Mouse (Mus musculus) kidney, embryonic 16.5 days (tissue): ENCODE results near the gene Ptk7. TPM values are rescaled to one million over a fixed set of nuclear protein-coding genes. Genes with fewer than 3 reads are reported as not detected.

Experiments used
- ATAC-seq: fragments of 200-750 bp; cut with Nextera tagmentation; 2 replicates; pipeline ENCODE4 v1.8.0; 2017; ENCODE audit warnings: moderate TSS enrichment; ENCODE audit not compliant: low FRiP score, low TSS enrichment
- H3K27ac ChIP-seq: fragments of 300-500 bp; sonication (generic); 2 replicates; pipeline ENCODE4 v1.5.1; 2014; ENCODE audit warnings: low read length
- H3K27me3 ChIP-seq: fragments of 300-500 bp; sonication (generic); 2 replicates; pipeline ENCODE4 v1.6.1; 2014; ENCODE audit warnings: low read length, control low read depth, mixed read lengths; ENCODE audit not compliant: insufficient read depth
- H3K36me3 ChIP-seq: fragments of 300-500 bp; sonication (generic); 2 replicates; pipeline ENCODE4 v1.6.1; 2014; ENCODE audit warnings: low read length, control low read depth, mixed read lengths; ENCODE audit not compliant: insufficient read depth
- H3K4me1 ChIP-seq: fragments of 300-500 bp; sonication (generic); 2 replicates; pipeline ENCODE4 v1.6.1; 2014; ENCODE audit warnings: low read length, control low read depth, mixed read lengths; ENCODE audit not compliant: insufficient read depth
- H3K4me2 ChIP-seq: fragments of 300-500 bp; sonication (generic); replicated peaks from 2 replicates; pipeline ENCODE4 v1.6.1; 2014; ENCODE audit warnings: low read depth, low read length
- H3K4me3 ChIP-seq: fragments of 300-500 bp; sonication (generic); 2 replicates; pipeline ENCODE4 v1.5.1; 2014; ENCODE audit warnings: mild to moderate bottlenecking, low read length
- H3K9ac ChIP-seq: fragments of 300-500 bp; sonication (generic); replicated peaks from 2 replicates; pipeline ENCODE4 v1.6.1; 2014; ENCODE audit warnings: low read length
- H3K9me3 ChIP-seq: fragments of 300-500 bp; sonication (generic); 2 replicates; pipeline ENCODE4 v1.6.1; 2016; ENCODE audit warnings: low read length, control low read depth
- WGBS: fragments of 180-500 bp; shearing (Covaris S2); extraction: QIAGEN DNeasy Blood & Tissue Kit; methylation state at CpG from one replicate; pipeline ENCODE4 v1.1.7; 2014; 5-methylcytosine and 5-hydroxymethylcytosine counted together
- polyA plus RNA-seq: library from polyadenylated mRNA; unstranded; fragments of >200 nt; fragmentation: Nextera tagmentation; extraction: Ambion mirVana; gene quantifications from 2 replicates; pipeline ENCODE4 v1.2.1, GENCODE M21; 2015

The Ptk7 gene
- polyA plus RNA-seq, 1 experiment from 2014 or later, result 157 TPM

DNA sequence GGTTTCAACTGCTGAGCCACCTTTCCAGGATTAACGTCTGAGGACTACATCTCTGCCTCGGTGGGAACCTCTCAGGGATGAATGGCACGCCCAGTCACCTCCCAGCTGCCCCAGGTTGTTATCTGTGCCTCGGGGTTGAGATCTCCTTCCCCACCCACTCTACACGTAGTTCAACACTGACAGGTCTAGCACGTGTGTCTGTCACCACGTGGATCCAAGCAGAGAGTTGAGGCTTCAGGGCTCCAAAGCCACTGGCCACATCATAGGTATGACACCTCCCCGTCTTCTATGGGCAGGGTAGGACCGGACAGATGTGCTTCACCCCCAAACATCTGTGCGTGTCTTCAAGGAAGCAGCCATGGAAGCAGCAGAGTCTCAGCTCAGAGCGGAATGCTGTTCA lies 31.3 kb downstream of the Ptk7 start:
- no peaks in the 10 kb centered on the region for H3K27me3 ChIP-seq
- H3K36me3 ChIP-seq, result 0 out of 2 replicates have a peak, but pooled peaks cover 8% of the 10 kb centered on the region
- no peak for ATAC-seq
- H3K27ac ChIP-seq, result no peak overlapping the region
- H3K4me1 ChIP-seq, result peaks cover 19% of the 10 kb centered on the region
- 89% methylated on average over 11 of the region's 11 CpGs for WGBS
- H3K4me3 ChIP-seq, result no peak overlapping the region
- no peaks in the 10 kb centered on the region for H3K9me3 ChIP-seq
- no peak overlapping the region for H3K4me2 ChIP-seq
- H3K9ac ChIP-seq, result no peak overlapping the region

DNA sequence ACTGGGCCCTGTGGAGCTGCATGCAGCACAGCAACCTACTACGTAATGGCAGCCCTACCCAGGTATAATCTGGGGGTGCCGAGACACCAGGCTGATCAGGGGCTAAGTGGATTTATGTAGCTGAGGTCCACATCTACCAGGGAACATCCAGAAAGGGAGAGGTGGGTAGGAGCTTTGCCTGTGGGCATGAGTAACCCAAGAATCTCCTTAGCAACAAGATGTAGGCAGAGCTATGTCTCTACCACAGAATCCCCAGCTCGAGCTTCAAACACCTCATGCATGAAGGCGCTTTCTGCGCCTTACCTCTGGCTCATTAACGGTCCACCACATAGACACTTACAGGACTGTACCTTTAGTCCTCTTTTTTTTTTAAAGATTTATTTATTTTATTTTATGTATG lies 34.0 kb downstream of the Ptk7 start:
- Histone ChIP-seq H3K4me3 (no peak overlapping the region), H3K27ac (peak overlapping the region; percentile 41; the same call in 1 of the 2 replicates), H3K27me3 (no peaks in the 10 kb centered on the region), H3K4me2 (no peak overlapping the region), H3K4me1 (peaks cover 15% of the 10 kb centered on the region), H3K36me3 (peaks cover 13% of the 10 kb centered on the region), H3K9me3 (no peaks in the 10 kb centered on the region), H3K9ac (no peak overlapping the region; the same call in 1 of the 2 replicates)
- whole genome bisulfite sequencing, result 65% methylated on average over 6 of the region's 6 CpGs
- no peak; the same call in 1 of the 2 replicates for ATAC-seq

DNA sequence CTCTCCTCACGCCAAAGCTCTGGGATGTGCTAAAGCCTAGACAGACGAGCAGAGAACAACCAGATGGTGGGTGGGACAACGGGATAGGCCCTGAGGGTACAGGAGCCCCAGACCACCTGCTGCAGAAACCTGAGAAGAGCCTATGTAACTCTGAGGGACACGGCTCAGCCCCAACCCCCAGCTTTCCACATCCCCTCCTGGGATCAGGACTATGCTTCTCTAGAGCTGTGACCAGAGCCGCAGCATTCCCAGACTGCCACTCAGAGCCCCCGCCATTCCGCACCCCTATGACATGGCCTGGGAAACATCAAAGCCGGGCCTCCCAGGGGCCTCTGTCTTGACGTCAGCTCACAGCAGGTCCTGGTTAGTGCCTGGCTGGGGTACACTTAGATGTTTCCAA lies 34.7 kb downstream of the Ptk7 start:
- 0 out of 2 replicates have a peak, but pooled peaks have one; percentile 43 for ATAC-seq
- Histone ChIP-seq H3K36me3 (peaks cover 21% of the 10 kb centered on the region), H3K27ac (peak overlapping the region; percentile 41; the same call in 1 of the 2 replicates)

DNA sequence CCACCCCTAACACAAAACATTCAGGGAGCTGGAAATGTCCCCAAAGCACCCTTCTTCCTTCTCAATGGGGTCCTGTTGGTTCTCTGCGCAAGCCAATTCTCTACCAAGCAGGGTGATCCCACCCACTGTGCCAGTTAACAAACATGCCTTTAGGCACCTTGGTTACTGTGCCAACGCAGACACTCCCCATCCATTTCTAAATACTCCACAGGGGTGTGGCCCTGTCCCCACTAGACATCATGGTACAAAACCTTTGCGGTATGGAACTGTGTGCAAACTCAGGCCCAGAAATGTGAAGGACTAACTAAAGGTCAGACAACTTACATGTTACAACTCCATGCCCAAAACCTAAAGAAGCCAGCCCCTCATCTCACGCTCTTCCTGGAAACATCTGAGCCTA lies 36.2 kb downstream of the Ptk7 start:
- Histone ChIP-seq H3K4me3 (no peak overlapping the region), H3K27ac (no peak overlapping the region), H3K36me3 (peaks cover 33% of the 10 kb centered on the region), H3K9me3 (no peaks in the 10 kb centered on the region), H3K27me3 (no peaks in the 10 kb centered on the region), H3K9ac (no peak overlapping the region), H3K4me1 (peaks cover 15% of the 10 kb centered on the region), H3K4me2 (no peak overlapping the region)
- 88% methylated on average over 4 of the region's 4 CpGs for WGBS
- no peak for ATAC-seq

More for the DNA sequence above, 34.7 kb downstream of the Ptk7 start:
- Histone ChIP-seq H3K4me3 (no peak overlapping the region), H3K4me1 (peaks cover 15% of the 10 kb centered on the region), H3K9me3 (no peaks in the 10 kb centered on the region), H3K27me3 (no peaks in the 10 kb centered on the region), H3K4me2 (no peak overlapping the region), H3K9ac (no peak overlapping the region; the same call in 1 of the 2 replicates)
- WGBS, result 28% methylated on average over 9 of the region's 9 CpGs

DNA sequence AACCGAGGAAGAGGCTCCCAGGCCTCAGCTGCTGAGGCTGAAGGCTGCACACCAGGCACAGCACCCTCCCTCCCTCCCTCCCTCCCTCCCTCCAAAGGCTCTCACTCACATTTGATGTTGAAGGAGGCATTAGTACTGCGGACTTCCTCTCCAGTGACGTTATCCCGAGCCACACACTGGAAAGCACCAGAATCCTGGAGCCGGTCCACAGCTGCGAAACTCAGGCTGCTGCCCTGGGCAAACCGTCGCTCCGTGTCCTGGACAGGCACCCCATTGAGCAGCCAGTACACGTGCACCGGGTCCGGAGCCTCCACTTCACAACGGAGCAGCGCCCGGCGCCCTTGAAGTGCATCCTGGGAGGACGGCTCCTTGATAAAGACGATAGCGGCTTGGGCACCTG lies 37.9 kb downstream of the Ptk7 start:
- Histone ChIP-seq H3K4me2 (no peak overlapping the region), H3K9me3 (no peaks in the 10 kb centered on the region), H3K36me3 (peaks cover 41% of the 10 kb centered on the region), H3K4me3 (no peak overlapping the region), H3K27me3 (no peaks in the 10 kb centered on the region), H3K4me1 (peaks cover 15% of the 10 kb centered on the region), H3K9ac (no peak overlapping the region), H3K27ac (no peak overlapping the region)
- ATAC-seq, result no peak
- WGBS, result 82% methylated on average over 19 of the region's 19 CpGs

DNA sequence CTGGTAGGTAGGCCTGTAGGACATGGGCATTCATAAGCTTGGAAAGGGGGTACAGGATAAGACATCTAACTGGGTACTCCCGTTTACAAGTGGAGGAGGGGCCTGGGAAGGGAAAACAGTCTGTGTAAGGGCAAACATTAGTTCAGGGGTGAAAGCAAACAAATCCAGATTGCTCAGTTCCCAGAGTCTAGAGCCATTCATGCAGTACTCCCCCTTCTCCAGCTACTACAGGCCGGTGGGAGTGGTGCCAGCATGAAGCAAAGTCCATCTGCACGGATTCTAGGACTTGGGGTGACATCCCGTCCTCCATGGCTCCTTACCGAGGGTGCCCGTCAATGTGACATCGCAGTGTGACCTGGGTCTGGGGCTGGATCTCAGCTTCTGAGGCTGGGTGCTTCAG lies 38.9 kb downstream of the Ptk7 start:
- Histone ChIP-seq H3K9me3 (no peaks in the 10 kb centered on the region), H3K27ac (no peak overlapping the region), H3K27me3 (no peaks in the 10 kb centered on the region), H3K36me3 (peaks cover 50% of the 10 kb centered on the region), H3K9ac (no peak overlapping the region), H3K4me2 (no peak overlapping the region), H3K4me3 (no peak overlapping the region), H3K4me1 (peaks cover 10% of the 10 kb centered on the region)
- 80% methylated on average over 7 of the region's 7 CpGs for WGBS
- no peak for ATAC-seq

DNA sequence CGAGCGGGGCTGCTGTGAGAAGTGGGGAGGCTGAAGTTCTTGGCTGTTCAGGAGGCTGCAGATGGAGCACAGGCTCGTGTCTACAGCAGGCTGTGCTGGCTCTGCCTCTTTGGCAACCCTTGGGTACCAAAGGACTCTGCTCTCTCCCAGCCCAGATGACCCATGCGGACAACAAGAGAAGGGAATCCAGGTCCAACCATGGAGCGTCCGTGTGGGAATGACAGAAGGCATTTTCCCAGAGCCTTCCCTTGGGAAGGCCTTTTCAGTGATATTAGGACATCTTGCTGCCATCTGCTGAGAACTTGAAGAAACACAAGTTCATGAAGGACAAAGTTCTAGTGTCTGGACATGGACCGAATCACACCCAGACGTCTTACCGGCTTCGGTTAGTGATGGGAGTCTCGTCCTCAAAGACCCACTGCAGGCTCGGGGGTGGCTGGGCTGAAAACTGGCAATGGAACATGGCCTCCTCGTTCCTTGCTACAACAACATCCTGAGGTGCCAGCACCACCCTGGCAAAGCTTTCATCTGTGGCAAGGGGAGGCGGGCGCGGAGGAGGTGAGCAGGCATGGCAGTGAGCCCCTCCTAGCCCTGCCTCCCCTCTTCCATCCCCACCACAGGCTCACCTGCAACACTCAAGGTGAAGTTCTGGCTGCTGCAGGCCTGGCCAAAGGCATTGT lies 39.5 kb downstream of the Ptk7 start:
- H3K36me3 ChIP-seq, result peaks cover 54% of the 10 kb centered on the region
- no peaks in the 10 kb centered on the region for H3K9me3 ChIP-seq
- no peak overlapping the region for H3K4me3 ChIP-seq
- H3K27me3 ChIP-seq, result no peaks in the 10 kb centered on the region
- peaks cover 4% of the 10 kb centered on the region for H3K4me1 ChIP-seq
- no peak for ATAC-seq
- H3K27ac ChIP-seq, result no peak overlapping the region
- no peak overlapping the region for H3K9ac ChIP-seq
- H3K4me2 ChIP-seq, result no peak overlapping the region
- WGBS, result 88% methylated on average over 16 of the region's 16 CpGs

DNA sequence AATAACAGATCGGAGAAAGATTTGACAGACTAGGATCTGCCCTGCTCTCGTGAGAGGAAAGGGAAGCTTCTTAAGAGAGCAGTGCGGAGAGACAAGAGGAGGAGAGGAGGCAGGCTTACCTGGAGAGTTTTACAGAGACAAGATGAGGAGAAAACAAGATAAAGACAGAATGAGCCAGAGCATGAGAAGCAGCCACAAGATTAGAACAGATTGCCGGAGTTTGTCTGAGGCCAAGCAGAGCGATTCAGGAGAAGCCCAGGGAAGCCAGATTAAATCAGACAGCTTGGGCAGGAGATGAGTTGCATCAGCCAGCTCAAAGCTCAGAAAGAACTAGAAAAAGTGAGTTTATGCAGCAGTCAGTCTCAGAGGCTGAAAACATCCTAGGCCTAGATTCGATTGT lies 40.4 kb downstream of the Ptk7 start:
- ATAC-seq, result no peak
- WGBS, result 91% methylated on average over 6 of the region's 6 CpGs
- Histone ChIP-seq H3K27me3 (no peaks in the 10 kb centered on the region), H3K9ac (no peak overlapping the region), H3K36me3 (peaks cover 57% of the 10 kb centered on the region), H3K9me3 (no peaks in the 10 kb centered on the region), H3K4me3 (no peak overlapping the region), H3K27ac (no peak overlapping the region), H3K4me2 (no peak overlapping the region), H3K4me1 (no peaks in the 10 kb centered on the region)

DNA sequence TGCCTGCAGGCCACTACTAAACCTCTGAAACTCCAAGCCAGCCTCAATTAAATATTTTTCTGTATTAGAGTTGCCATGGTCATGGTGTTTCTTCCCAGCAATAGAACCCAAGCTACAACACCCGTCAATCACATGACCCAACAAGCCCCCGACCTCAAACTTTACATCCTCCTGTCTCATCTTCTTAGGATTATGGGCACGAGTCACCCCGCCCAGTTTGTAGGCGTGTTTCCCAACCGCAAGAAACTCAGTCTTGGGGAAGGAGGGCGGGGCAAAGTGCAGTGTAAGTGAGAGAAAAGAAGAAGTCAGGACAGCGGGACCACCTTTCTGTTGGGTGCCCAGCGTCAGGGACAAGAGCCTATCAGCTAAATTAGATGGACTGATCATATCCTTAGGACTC lies 41.1 kb downstream of the Ptk7 start:
- no peaks in the 10 kb centered on the region for H3K9me3 ChIP-seq
- H3K36me3 ChIP-seq, result peaks cover 57% of the 10 kb centered on the region
- H3K27me3 ChIP-seq, result no peaks in the 10 kb centered on the region
- H3K4me1 ChIP-seq, result no peaks in the 10 kb centered on the region
- no peak overlapping the region for H3K9ac ChIP-seq
- no peak overlapping the region for H3K27ac ChIP-seq
- no peak for ATAC-seq
- no peak overlapping the region for H3K4me2 ChIP-seq
- WGBS, result 84% methylated on average over 9 of the region's 9 CpGs
- no peak overlapping the region for H3K4me3 ChIP-seq

DNA sequence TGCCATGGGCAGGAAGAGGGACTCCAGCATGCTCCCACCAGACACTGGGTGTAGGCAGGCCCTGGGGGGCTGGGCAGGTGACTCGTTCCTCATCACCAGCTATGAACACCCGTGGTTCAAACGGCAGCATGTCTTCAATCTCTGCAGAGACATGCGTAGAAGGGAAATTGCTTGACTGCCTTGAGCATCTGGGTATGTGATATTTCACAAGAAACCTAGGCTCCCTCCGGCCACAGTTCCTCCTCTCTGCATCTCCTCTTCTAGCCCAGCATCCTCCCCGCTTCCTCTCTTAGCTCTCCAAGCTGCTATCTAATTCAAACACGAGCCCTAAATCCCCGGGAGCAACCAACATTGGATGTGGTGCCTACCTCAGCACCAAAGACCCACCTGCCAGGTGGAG lies 43.0 kb downstream of the Ptk7 start:
- H3K4me2 ChIP-seq, result no peak overlapping the region
- no peak overlapping the region for H3K9ac ChIP-seq
- no peak; the same call in 1 of the 2 replicates for ATAC-seq
- no peaks in the 10 kb centered on the region for H3K9me3 ChIP-seq
- H3K4me3 ChIP-seq, result no peak overlapping the region
- no peaks in the 10 kb centered on the region for H3K27me3 ChIP-seq
- peaks cover 73% of the 10 kb centered on the region for H3K36me3 ChIP-seq
- no peaks in the 10 kb centered on the region for H3K4me1 ChIP-seq
- H3K27ac ChIP-seq, result no peak overlapping the region
- WGBS, result 97% methylated on average over 8 of the region's 8 CpGs
